Mouse (Mus musculus) neural tube, embryonic 14.5 days (tissue): ENCODE measurements around the gene Mymx. TPM values are rescaled to one million over a fixed set of nuclear protein-coding genes. Genes with fewer than 3 reads are reported as not detected.
A peak's percentile ranks its signal among the peaks of the same experiment; 100 is the strongest.

Source experiments
- ATAC-seq: fragments of 200-750 bp; cut with Nextera tagmentation; 2 replicates; pipeline ENCODE4 v1.8.0; 2017; ENCODE audit warnings: low read depth, mild to moderate bottlenecking, moderate TSS enrichment, moderate library complexity
- H3K27ac ChIP-seq: fragments of 300-500 bp; sonication (generic); 2 replicates; pipeline ENCODE4 v1.5.1; 2014; ENCODE audit warnings: low read depth, mild to moderate bottlenecking, control low read depth, low read length, moderate library complexity, mixed read lengths
- H3K27me3 ChIP-seq: fragments of 300-500 bp; sonication (generic); 2 replicates; pipeline ENCODE4 v1.6.1; 2014; ENCODE audit warnings: low read length; ENCODE audit not compliant: control insufficient read depth, insufficient read depth
- H3K36me3 ChIP-seq: fragments of 300-500 bp; sonication (generic); 2 replicates; pipeline ENCODE4 v1.6.1; 2014; ENCODE audit warnings: low read length, mixed read lengths; ENCODE audit not compliant: control insufficient read depth, insufficient read depth
- H3K4me1 ChIP-seq: fragments of 300-500 bp; sonication (generic); 2 replicates; pipeline ENCODE4 v1.6.1; 2014; ENCODE audit warnings: low read length; ENCODE audit not compliant: control insufficient read depth, insufficient read depth
- H3K4me2 ChIP-seq: fragments of 300-500 bp; sonication (generic); 2 replicates; pipeline ENCODE4 v1.6.1; 2014; ENCODE audit warnings: mild to moderate bottlenecking, low read depth, low read length, control low read depth
- H3K4me3 ChIP-seq: fragments of 300-500 bp; sonication (generic); 2 replicates; pipeline ENCODE4 v1.5.1; 2014; ENCODE audit warnings: low read depth, low read length, control low read depth, mixed read lengths
- H3K9ac ChIP-seq: fragments of 300-500 bp; sonication (generic); replicated peaks from 2 replicates; pipeline ENCODE4 v1.6.1; 2014; ENCODE audit warnings: low read depth, mild to moderate bottlenecking, control low read depth, low read length, mixed read lengths
- H3K9me3 ChIP-seq: fragments of 300-500 bp; sonication (generic); 2 replicates; pipeline ENCODE4 v1.6.1; 2016; ENCODE audit warnings: low read length; ENCODE audit not compliant: control insufficient read depth
- WGBS: fragments of 180-500 bp; shearing (Covaris S2); extraction: QIAGEN DNeasy Blood & Tissue Kit; methylation state at CpG from one replicate; pipeline ENCODE4 v1.1.7; 2014; 5-methylcytosine and 5-hydroxymethylcytosine counted together
- polyA plus RNA-seq: library from polyadenylated mRNA; unstranded; fragments of >200 nt; fragmentation: Nextera tagmentation; extraction: Ambion mirVana; gene quantifications from 2 replicates; pipeline ENCODE4 v1.2.1, GENCODE M21; 2014

Gene Mymx
- polyA plus RNA-seq, 1 experiment from 2014 or later, result 0.44 TPM

DNA sequence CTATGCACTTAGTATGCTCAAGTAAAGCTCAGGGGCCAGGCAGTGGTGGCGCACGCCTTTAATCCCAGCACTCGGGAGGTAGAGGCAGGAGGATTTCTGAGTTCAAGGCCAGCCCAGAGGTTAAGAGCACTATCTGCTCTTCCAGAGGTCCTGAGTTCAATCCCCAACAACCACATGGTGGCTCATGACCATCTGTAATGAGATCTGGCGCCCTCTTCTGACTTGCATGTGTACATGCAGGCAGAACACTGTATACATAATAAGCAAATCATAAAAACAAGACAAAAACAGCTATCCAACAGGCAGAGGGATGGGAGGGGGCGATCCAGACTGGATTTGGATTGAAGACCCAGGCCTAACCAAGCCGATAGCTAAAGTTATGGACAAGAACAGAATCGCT lies 23.1 kb downstream of the Mymx start:
- no peak for ATAC-seq
- Histone ChIP-seq H3K9me3 (no peaks in the 10 kb centered on the region), H3K4me1 (peaks cover 10% of the 10 kb centered on the region; the same call in 1 of the 2 replicates), H3K4me3 (no peak overlapping the region), H3K9ac (no peak overlapping the region), H3K4me2 (no peak overlapping the region), H3K27ac (no peak overlapping the region), H3K36me3 (no peaks in the 10 kb centered on the region), H3K27me3 (no peaks in the 10 kb centered on the region)
- WGBS, result 81% methylated on average over 7 of the region's 7 CpGs

DNA sequence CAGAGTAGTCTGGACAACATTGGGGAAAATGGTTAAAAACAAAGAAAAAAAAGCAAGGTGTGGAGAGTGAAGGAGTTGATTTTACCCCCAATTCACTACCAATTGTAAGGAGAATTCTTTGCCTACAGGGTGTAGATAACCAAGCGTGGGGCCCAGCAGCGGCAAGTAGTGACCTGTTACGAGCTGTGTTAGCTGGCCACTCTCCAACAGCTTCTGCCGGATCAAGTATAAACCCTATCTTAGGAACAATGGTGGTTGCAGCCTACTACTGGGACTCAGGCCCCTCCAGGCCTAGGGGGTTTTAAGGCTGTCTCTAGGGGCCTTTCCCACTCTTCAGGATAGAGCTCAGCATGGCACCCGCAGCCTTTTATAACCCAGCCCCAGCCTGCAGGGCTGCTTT lies 23.7 kb downstream of the Mymx start:
- Histone ChIP-seq H3K4me3 (no peak overlapping the region), H3K4me1 (peaks cover 10% of the 10 kb centered on the region; the same call in 1 of the 2 replicates), H3K27ac (no peak overlapping the region), H3K9ac (no peak overlapping the region), H3K4me2 (no peak overlapping the region), H3K27me3 (no peaks in the 10 kb centered on the region), H3K36me3 (no peaks in the 10 kb centered on the region), H3K9me3 (no peaks in the 10 kb centered on the region)
- WGBS, result 63% methylated on average over 5 of the region's 5 CpGs
- ATAC-seq, result no peak

- H3K4me2 ChIP-seq, result peak overlapping the region; percentile 92
- H3K27me3 ChIP-seq, result no peaks in the 10 kb centered on the region
- H3K27ac ChIP-seq, result peak overlapping the region; percentile 99
- peak overlapping the region; percentile 98 for H3K9ac ChIP-seq
- peaks cover 20% of the 10 kb centered on the region for H3K4me1 ChIP-seq
- H3K36me3 ChIP-seq, result peaks cover 14% of the 10 kb centered on the region
- H3K9me3 ChIP-seq, result no peaks in the 10 kb centered on the region
- ATAC-seq, result no peak
- 87% methylated on average over 8 of the region's 8 CpGs for WGBS
- H3K4me3 ChIP-seq, result no peak overlapping the region
Measured at GRCm38 (mm10) chr17:45575123-45575897, 26.6 kb downstream of the Mymx start.

DNA sequence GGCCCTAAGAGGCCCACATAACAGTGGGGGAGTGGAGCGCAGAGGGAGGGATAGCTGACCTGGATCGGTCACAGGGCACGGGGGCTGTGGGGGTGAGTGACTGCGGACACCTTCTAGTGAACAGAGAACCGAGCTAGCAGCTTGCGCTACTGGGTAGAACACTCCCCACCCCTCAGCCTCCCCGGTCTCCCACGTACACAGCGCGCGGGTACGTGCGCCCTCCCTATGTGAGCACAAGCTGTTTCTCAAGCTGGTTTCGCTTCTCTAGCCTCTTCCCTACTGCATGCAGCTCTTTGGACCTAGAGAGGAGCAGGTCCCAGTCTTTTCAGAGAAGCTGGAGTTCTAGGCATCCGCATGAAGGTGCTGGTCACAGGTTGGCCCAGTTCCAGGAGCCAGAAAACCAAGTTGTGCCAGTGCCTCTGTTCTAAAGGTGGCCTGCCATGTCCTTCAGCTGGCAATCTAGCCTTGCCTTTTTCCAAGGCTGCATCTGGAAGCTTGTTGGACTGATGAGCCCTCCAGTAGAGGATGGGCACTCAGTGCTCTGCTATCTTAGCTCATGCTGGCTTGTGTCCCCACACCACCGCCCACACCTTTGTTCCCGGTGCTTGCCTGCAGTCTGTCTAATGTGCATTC lies 27.7 kb downstream of the Mymx start:
- peaks cover 20% of the 10 kb centered on the region for H3K4me1 ChIP-seq
- H3K27me3 ChIP-seq, result no peaks in the 10 kb centered on the region
- WGBS, result under 1% methylated on average over 17 of the region's 17 CpGs
- H3K27ac ChIP-seq, result peak overlapping the region; percentile 99
- peak overlapping the region; percentile 100 for H3K4me3 ChIP-seq
- no peaks in the 10 kb centered on the region for H3K9me3 ChIP-seq
- peak; percentile 67 for ATAC-seq
- peaks cover 25% of the 10 kb centered on the region for H3K36me3 ChIP-seq
- peak overlapping the region; percentile 98 for H3K9ac ChIP-seq
- peak overlapping the region; percentile 92 for H3K4me2 ChIP-seq

DNA sequence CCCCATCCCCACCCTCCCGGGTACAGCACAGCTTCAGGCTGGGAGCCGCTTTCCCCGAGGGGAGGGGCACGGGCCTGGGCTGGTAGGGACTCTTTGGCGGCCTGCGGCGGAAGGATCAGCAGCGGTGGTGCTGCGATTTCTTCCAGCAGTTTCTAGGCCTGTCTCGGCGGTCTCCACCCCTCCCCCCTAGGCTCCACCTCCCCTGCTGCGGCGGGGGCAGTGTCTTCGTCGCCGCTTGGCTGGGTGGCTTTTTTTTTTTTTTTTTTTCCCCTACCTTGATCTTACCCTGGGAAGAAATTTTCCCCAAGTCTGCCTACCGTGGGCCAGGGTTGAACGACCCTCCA lies 28.1 kb downstream of the Mymx start:
- Histone ChIP-seq H3K27ac (peak overlapping the region; percentile 99), H3K27me3 (no peaks in the 10 kb centered on the region), H3K4me2 (peak overlapping the region; percentile 92), H3K4me1 (peaks cover 20% of the 10 kb centered on the region), H3K9me3 (no peaks in the 10 kb centered on the region), H3K4me3 (peak overlapping the region; percentile 100), H3K9ac (peak overlapping the region; percentile 98), H3K36me3 (peaks cover 30% of the 10 kb centered on the region)
- peak; percentile 69 for ATAC-seq
- under 1% methylated on average over 18 of the region's 18 CpGs for WGBS

- Histone ChIP-seq H3K9ac (peak within 1 kb of the TSS; percentile 98), H3K36me3 (peaks cover 35% of the 10 kb centered on the region), H3K4me1 (peaks cover 20% of the 10 kb centered on the region), H3K4me3 (peak within 1 kb of the TSS; percentile 100), H3K4me2 (peak within 1 kb of the TSS; percentile 92), H3K9me3 (no peaks in the 10 kb centered on the region), H3K27ac (peak within 1 kb of the TSS; percentile 99), H3K27me3 (no peaks in the 10 kb centered on the region)
- under 1% methylated on average over 38 of the region's 41 CpGs for WGBS
- ATAC-seq, result peak; percentile 81
Measured at GRCm38 (mm10) chr17:45573087-45573779, 28.7 kb downstream of the Mymx start, which contains the start of gene Hsp90ab1. TSS of gene Hsp90ab1 (minus strand) at chr17:45573271.

DNA sequence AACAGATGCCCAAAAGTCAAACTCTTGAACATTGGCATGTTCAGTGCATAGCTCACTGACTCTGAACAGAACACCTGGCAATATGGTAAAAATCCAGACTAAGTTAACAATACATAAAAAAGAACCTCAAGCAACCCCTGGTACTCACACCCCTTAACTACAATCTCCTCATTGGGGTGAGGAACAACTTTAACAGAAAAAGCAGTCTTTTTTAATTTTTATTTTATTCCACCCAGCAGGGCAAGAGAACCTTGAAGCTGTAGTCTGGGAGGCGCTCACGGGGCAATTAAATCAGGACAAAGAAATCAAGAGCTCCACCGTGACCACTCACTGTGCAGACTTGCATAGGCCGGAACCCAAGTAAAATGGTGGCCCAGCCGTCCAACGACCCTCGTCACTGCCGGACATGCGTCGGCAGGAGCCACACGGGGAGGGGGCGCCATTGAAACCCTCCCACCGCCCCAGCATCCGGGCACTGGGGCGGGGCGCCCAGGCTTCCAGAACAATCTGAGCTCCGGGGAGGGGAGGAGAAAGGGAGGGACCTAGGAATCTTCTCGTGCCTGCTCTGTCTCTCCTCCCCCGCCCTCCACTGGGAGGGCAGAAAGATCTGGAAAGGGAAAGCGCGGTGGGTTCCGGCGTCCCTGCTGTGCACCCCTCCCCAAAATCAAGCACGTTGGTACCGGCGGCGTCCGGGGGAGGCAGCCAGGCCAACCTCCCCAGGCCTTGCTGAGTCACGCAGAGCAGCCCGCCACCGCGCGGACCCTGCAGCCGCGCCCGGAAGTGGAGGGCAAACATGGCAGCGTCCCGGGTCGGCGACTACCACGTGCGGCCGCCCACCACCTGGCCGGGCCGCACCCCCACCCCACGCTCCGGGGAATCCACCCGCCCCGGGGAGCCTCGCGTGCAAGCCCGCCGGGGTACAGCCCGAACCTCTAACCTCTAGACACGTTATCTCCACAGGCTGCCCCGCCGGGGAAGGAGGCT lies 29.5 kb downstream of the Mymx start:
- Histone ChIP-seq H3K9me3 (no peaks in the 10 kb centered on the region), H3K4me2 (peak overlapping the region; percentile 92), H3K4me1 (peaks cover 20% of the 10 kb centered on the region), H3K27me3 (no peaks in the 10 kb centered on the region), H3K27ac (peak overlapping the region; percentile 99), H3K9ac (peak overlapping the region; percentile 98), H3K36me3 (peaks cover 43% of the 10 kb centered on the region), H3K4me3 (peak overlapping the region; percentile 100)
- WGBS, result under 1% methylated on average over 55 of the region's 57 CpGs
- peak; percentile 48 for ATAC-seq

DNA sequence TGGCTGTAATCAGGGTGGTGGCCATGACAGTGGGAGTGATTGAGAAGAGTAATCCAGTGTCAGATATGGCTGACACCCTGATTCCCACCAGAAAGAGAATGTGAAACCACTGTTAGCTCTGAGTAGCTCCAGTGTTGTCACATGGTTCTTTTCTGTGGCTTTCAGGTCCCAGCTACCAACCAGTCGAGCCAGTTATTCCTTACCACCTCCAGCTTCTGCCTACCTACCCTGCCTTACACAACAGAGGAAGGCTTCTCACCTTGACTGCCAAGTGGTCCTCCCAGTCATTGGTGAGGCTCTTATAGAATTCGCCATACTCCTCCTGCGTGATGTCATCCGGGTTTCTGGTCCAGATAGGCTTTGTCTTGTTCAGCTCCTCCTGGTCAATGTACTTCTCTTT lies 31.9 kb downstream of the Mymx start:
- no peak overlapping the region for H3K4me3 ChIP-seq
- no peak overlapping the region for H3K4me2 ChIP-seq
- no peak overlapping the region for H3K27ac ChIP-seq
- H3K9ac ChIP-seq, result no peak overlapping the region
- no peaks in the 10 kb centered on the region for H3K27me3 ChIP-seq
- H3K9me3 ChIP-seq, result no peaks in the 10 kb centered on the region
- no peak for ATAC-seq
- WGBS, result 83% methylated on average over 4 of the region's 4 CpGs
- H3K36me3 ChIP-seq, result peaks cover 57% of the 10 kb centered on the region
- H3K4me1 ChIP-seq, result peaks cover 21% of the 10 kb centered on the region
